Mouse (Mus musculus): Measurements from ENCODE around the gene Grm2. TPM values are rescaled to one million over a fixed set of nuclear protein-coding genes. Genes with fewer than 3 reads are reported as not detected.
"Not testable (repeated sequence)": the region's sequence is repeated elsewhere in the genome, so short reads cannot be mapped to it uniquely, and the experiment has no call there.

Gene Grm2
- polyA plus RNA-seq, 1 experiment from 2014 or later, result not detected

DNA sequence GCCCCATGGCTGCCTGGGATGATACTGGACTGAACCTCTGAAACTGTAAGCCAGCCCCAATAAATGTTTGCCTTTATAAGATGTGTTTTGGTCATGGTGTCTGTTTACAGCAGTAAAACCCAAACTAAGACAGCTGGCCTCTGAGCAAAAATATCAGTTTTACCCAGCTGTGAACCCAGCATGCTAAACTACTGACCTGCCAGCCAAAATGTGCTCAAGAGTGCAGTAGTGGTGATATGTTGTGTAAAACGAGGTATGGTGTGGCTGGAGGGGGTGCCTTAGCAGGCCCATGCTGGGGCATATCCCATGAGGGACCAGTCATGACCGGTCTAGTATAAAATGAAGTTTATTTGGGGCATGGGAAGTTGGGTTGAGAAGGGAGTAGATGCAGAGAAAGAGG is 41.9 kb downstream of the Grm2 start:
- Histone ChIP-seq H3K27me3 (replicated peaks) (0 out of 2 replicates have a peak, but pooled peaks cover 2% of the 10 kb centered on the region), H3K4me2 (no peak overlapping the region), H3K9ac (no peak overlapping the region), H3K27ac (replicated peaks) (no peak overlapping the region), H3K9me3 (no peaks in the 10 kb centered on the region), H3K36me3 (no peaks in the 10 kb centered on the region), H3K4me1 (no peaks in the 10 kb centered on the region), H3K4me3 (no peak overlapping the region)
- 53% methylated on average over 2 of the region's 2 CpGs for WGBS
- ATAC-seq (ENCODE audit: extremely low read depth, insufficient number of reproducible peaks, low FRiP score, low TSS enrichment), result no peak

DNA sequence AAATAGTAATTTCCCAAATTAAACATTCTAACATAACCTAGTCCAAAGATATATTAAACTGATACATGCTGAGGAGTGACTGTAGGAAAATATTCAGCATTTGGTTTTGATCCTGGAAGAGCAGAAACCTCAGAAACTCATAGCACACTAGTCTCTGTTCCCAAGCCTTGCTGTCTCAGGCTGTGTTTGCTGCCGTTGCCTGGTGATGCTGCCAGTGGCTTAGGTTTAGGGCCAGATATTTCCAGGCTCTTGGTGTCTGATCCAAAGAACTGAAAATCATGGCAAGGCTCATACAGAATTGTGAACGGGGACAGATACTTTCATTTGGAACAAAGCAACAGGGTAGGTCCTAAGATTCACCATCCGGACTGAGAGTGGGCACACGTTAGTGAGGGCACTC is 45.2 kb downstream of the Grm2 start:
- H3K27me3 ChIP-seq (replicated peaks), result 0 out of 2 replicates have a peak, but pooled peaks cover 2% of the 10 kb centered on the region
- no peak overlapping the region for H3K27ac ChIP-seq (replicated peaks)
- H3K9ac ChIP-seq, result no peak overlapping the region
- ATAC-seq (ENCODE audit: extremely low read depth, insufficient number of reproducible peaks, low FRiP score, low TSS enrichment), result no peak
- H3K4me1 ChIP-seq, result no peaks in the 10 kb centered on the region
- 74% methylated on average over 4 of the region's 4 CpGs for WGBS
- no peak overlapping the region for H3K4me3 ChIP-seq
- no peak overlapping the region for H3K4me2 ChIP-seq
- H3K9me3 ChIP-seq, result peaks cover 6% of the 10 kb centered on the region; the same call in 1 of the 2 replicates
- H3K36me3 ChIP-seq, result no peaks in the 10 kb centered on the region

DNA sequence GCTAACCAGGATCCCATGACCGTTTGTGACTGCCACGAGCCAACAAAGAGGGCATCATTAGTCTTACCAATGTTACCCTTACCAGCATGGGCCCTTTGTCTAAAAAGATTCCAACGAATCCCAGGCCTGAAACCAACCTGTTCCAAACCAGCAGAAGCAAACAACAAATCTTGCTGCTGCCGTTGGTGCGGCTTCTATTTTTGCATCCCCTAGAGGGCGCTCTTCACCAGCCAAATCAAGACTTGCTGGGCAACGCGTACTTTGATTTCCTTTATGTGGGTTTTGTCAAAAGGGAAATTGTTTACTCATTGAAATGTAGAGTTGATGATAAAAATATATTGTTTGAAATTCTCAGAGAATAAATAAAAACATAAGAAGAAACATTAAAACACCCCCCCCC is 55.3 kb downstream of the Grm2 start:
- ATAC-seq (ENCODE audit: extremely low read depth, insufficient number of reproducible peaks, low FRiP score, low TSS enrichment), result no peak
- 26% methylated on average over 8 of the region's 8 CpGs for WGBS

DNA sequence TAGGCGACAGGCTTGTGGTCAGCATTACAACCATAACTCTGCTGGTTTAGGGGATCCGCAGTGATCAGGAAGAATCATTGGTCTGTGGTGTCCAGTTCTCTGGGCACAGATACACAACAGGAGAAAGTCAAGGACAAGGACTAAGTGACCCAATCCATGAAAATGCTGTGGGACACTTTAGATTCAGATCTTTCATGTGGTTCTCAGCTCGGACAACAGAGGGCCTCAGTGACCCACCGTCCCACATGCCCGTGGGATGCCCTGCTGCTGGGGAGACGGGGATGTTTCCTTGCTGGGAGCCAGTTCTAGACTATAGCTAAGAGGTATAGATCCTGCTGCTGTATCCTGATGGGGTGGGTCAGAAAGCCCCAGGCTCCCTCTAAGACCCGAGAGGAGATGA is 57.4 kb downstream of the Grm2 start:
- 29% methylated on average over 7 of the region's 7 CpGs for WGBS
- peaks cover 8% of the 10 kb centered on the region for H3K4me1 ChIP-seq
- no peak overlapping the region for H3K4me3 ChIP-seq
- H3K36me3 ChIP-seq, result no peaks in the 10 kb centered on the region
- no peak for ATAC-seq (ENCODE audit: extremely low read depth, insufficient number of reproducible peaks, low FRiP score, low TSS enrichment)
- H3K4me2 ChIP-seq, result no peak overlapping the region
- H3K27ac ChIP-seq (replicated peaks), result no peak overlapping the region
- peaks cover 10% of the 10 kb centered on the region for H3K27me3 ChIP-seq (replicated peaks)
- no peaks in the 10 kb centered on the region for H3K9me3 ChIP-seq
- H3K9ac ChIP-seq, result no peak overlapping the region

More for the DNA sequence above, 55.3 kb downstream of the Grm2 start:
- Histone ChIP-seq H3K27ac (replicated peaks) (no peak overlapping the region), H3K4me1 (peaks cover 7% of the 10 kb centered on the region), H3K9ac (no peak overlapping the region), H3K27me3 (replicated peaks) (peaks cover 10% of the 10 kb centered on the region), H3K4me2 (no peak overlapping the region), H3K36me3 (no peaks in the 10 kb centered on the region), H3K9me3 (no peaks in the 10 kb centered on the region), H3K4me3 (no peak overlapping the region)

DNA sequence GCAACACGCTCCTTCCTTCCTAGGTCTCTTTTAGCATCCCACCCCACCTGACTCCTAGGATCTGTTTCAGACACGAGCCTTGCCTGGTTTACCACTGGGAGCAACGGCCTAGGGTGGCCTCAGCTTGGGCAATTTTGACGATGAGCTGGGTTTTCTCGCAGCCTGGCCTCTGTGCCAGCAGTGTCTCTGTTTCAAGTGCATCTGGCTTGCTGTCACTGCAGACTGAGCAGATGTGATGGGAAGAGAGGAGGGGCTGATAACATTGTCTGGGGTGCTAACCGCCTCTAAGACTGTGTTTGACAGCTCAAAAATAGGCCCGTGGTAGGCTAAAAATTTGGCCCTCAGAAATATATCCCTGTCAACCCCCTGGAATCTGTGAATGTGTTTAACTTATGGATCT is 60.0 kb downstream of the Grm2 start:
- no peak for ATAC-seq (ENCODE audit: extremely low read depth, insufficient number of reproducible peaks, low FRiP score, low TSS enrichment)
- Histone ChIP-seq H3K4me1 (peaks cover 8% of the 10 kb centered on the region), H3K27me3 (replicated peaks) (peaks cover 10% of the 10 kb centered on the region), H3K36me3 (no peaks in the 10 kb centered on the region), H3K4me2 (no peak overlapping the region), H3K27ac (replicated peaks) (no peak overlapping the region), H3K9me3 (no peaks in the 10 kb centered on the region), H3K9ac (no peak overlapping the region), H3K4me3 (no peak overlapping the region)
- WGBS, result 33% methylated on average over 7 of the region's 7 CpGs

DNA sequence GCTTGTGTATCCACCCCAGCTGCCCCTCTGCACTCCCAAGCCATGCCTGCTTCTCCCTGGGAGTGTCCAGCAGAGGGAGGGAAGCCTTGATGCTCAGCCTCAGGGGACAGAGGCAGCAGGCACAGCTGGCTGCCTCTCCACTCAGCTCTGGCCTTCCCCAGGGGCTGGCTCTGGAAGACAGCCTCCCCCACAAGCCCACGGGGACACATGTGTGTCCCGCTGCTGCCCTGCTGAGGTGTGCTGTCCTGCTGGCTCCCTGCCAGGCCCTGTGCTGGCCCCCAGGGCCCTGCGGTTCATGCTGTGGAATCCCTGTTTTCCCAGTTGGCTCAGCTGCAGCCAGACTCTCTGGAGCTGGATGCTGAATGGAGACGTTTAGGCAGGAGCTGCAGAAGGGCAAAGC is 60.5 kb downstream of the Grm2 start:
- ATAC-seq (ENCODE audit: extremely low read depth, insufficient number of reproducible peaks, low FRiP score, low TSS enrichment); H3K36me3 ChIP-seq; H3K9me3 ChIP-seq; H3K27ac ChIP-seq (replicated peaks); H3K4me1 ChIP-seq; H3K9ac ChIP-seq; H3K4me2 ChIP-seq; H3K4me3 ChIP-seq: not testable (repeated sequence)
- whole genome bisulfite sequencing, result 0% methylated on average over 4 of the region's 4 CpGs
- peaks cover 10% of the 10 kb centered on the region for H3K27me3 ChIP-seq (replicated peaks)

Other genes with a start within 250 kb of the Grm2 start
- 659 and 696 TPM in 2 replicates for gene Rpl29, start 226.6 kb downstream of the Grm2 start, polyA plus RNA-seq (2015; fragmentation: Nextera tagmentation; extraction: Ambion mirVana)
- gene Acy1, start 217.8 kb downstream of the Grm2 start, polyA plus RNA-seq (2015; fragmentation: Nextera tagmentation; extraction: Ambion mirVana), result 25.7 and 27.2 TPM in 2 replicates
- 7.4 and 7.7 TPM in 2 replicates for gene Abhd14b, start 208.6 kb downstream of the Grm2 start, polyA plus RNA-seq (2015; fragmentation: Nextera tagmentation; extraction: Ambion mirVana)
- gene Abhd14a, start 208.4 kb downstream of the Grm2 start, polyA plus RNA-seq (2015; fragmentation: Nextera tagmentation; extraction: Ambion mirVana), result 44.8 and 53.3 TPM in 2 replicates
- 82.0 and 85.0 TPM in 2 replicates for gene Pcbp4, start 202.8 kb downstream of the Grm2 start, polyA plus RNA-seq (2015; fragmentation: Nextera tagmentation; extraction: Ambion mirVana)
- 0.19 and 0.31 TPM in 2 replicates for gene Gpr62, start 190.1 kb downstream of the Grm2 start, polyA plus RNA-seq (2015; fragmentation: Nextera tagmentation; extraction: Ambion mirVana)
- gene Rrp9, start 180.1 kb downstream of the Grm2 start, polyA plus RNA-seq (2015; fragmentation: Nextera tagmentation; extraction: Ambion mirVana), result 29.2 and 29.7 TPM in 2 replicates
- gene Parp3, start 179.1 kb downstream of the Grm2 start, polyA plus RNA-seq (2015; fragmentation: Nextera tagmentation; extraction: Ambion mirVana), result 1.2 and 1.6 TPM in 2 replicates
- not detected in 2 replicates for gene Iqcf1, start 156.1 kb downstream of the Grm2 start, polyA plus RNA-seq (2015; fragmentation: Nextera tagmentation; extraction: Ambion mirVana)
- not detected in 2 replicates for gene Iqcf5, start 141.5 kb downstream of the Grm2 start, polyA plus RNA-seq (2015; fragmentation: Nextera tagmentation; extraction: Ambion mirVana)
- gene Iqcf3, start 94.5 kb downstream of the Grm2 start, polyA plus RNA-seq (2015; fragmentation: Nextera tagmentation; extraction: Ambion mirVana), result not detected in 2 replicates
- not detected in 2 replicates for gene Iqcf4, start 85.1 kb downstream of the Grm2 start, polyA plus RNA-seq (2015; fragmentation: Nextera tagmentation; extraction: Ambion mirVana)
- not detected in 2 replicates for gene Iqcf6, start 29.5 kb downstream of the Grm2 start, polyA plus RNA-seq (2015; fragmentation: Nextera tagmentation; extraction: Ambion mirVana)
- gene Tex264, start 29.8 kb upstream of the Grm2 start, polyA plus RNA-seq (2015; fragmentation: Nextera tagmentation; extraction: Ambion mirVana), result 34.7 and 43.2 TPM in 2 replicates
- 4.1 and 4.2 TPM in 2 replicates for gene Rad54l2, start 133.1 kb upstream of the Grm2 start, polyA plus RNA-seq (2015; fragmentation: Nextera tagmentation; extraction: Ambion mirVana)
- gene Dcaf1, start 165.8 kb upstream of the Grm2 start, polyA plus RNA-seq (2015; fragmentation: Nextera tagmentation; extraction: Ambion mirVana), result 12.8 and 15.6 TPM in 2 replicates
- gene Rbm15b, start 231.3 kb upstream of the Grm2 start, polyA plus RNA-seq (2015; fragmentation: Nextera tagmentation; extraction: Ambion mirVana), result 4.7 and 5.5 TPM in 2 replicates
- gene Manf, start 235.9 kb upstream of the Grm2 start, polyA plus RNA-seq (2015; fragmentation: Nextera tagmentation; extraction: Ambion mirVana), result 195 and 233 TPM in 2 replicates

Data from heart, embryonic 13.5 days (tissue).